Mouse (Mus musculus) spleen, adult 2 months (tissue): Measurements from ENCODE around the gene Ghsr. TPM values are rescaled to one million over a fixed set of nuclear protein-coding genes. Genes with fewer than 3 reads are reported as not detected.

ENCODE experiments used
- DNase-seq, 2 experiments: peaks; one replicate each; pipeline versions ENCODE4 v3.0.0 to v3.0.0-alpha.2; 2012 to 2021; ENCODE audit warnings: low spot score in 2 of 2, low read depth in 1 of 2
- H3K27ac ChIP-seq: fragments of 200-500 bp; 2 replicates; pipeline ENCODE4 v1.5.1; 2012; ENCODE audit warnings: low read length, inconsistent platforms; ENCODE audit not compliant: insufficient read depth
- H3K27me3 ChIP-seq: fragments of 200-500 bp; 2 replicates; pipeline ENCODE4 v1.6.1; 2012; ENCODE audit warnings: mild to moderate bottlenecking, moderate library complexity, low read length, inconsistent platforms; ENCODE audit not compliant: control insufficient read depth, insufficient read depth
- H3K36me3 ChIP-seq: fragments of 200-500 bp; 2 replicates; pipeline ENCODE4 v1.6.1; 2012; ENCODE audit warnings: mild to moderate bottlenecking, low read length, inconsistent platforms; ENCODE audit not compliant: control insufficient read depth, insufficient read depth
- H3K4me1 ChIP-seq: fragments of 200-500 bp; 2 replicates; pipeline ENCODE4 v1.6.1; 2011; ENCODE audit warnings: inconsistent platforms; ENCODE audit not compliant: control insufficient read depth, insufficient read depth, insufficient read length
- H3K4me3 ChIP-seq: fragments of 200-500 bp; 2 replicates; pipeline ENCODE4 v1.5.1; 2011; ENCODE audit warnings: mild to moderate bottlenecking, inconsistent platforms; ENCODE audit not compliant: insufficient read depth, insufficient read length; ENCODE audit errors: extremely low read depth
- CTCF ChIP-seq: fragments of 200-500 bp; IDR thresholded peaks from 2 replicates; pipeline ENCODE4 v1.5.1; 2011; ENCODE audit warnings: mild to moderate bottlenecking, inconsistent platforms; ENCODE audit not compliant: insufficient read depth, insufficient read length, insufficient replicate concordance; ENCODE audit errors: extremely low read depth
- POLR2A ChIP-seq: fragments of 200-500 bp; IDR thresholded peaks from 2 replicates; pipeline ENCODE4 v1.6.1; 2011; ENCODE audit warnings: low read depth, low read length, inconsistent platforms
- WGBS: fragments of 180-500 bp; shearing (Covaris S2); methylation state at CpG from one replicate; pipeline ENCODE4 v1.1.7; 2018; 5-methylcytosine and 5-hydroxymethylcytosine counted together
- polyA plus RNA-seq: library from polyadenylated mRNA; depleted of rRNA; stranded (reverse); fragments of >200 nt; gene quantifications from 2 replicates; pipeline ENCODE4 v1.2.3, GENCODE M21; 2012; rRNA removed

Gene Ghsr
- not detected in 2 replicates for polyA plus RNA-seq

GRCm38 (mm10) chr3:27371276-27371621, at the start of gene Ghsr:
Gene Ghsr (plus strand): TSS chr3:27371351.
- DNase-seq, result no peak
- Histone ChIP-seq H3K4me3 (no peak within 1 kb of the TSS), H3K27me3 (peaks cover 6% of the 10 kb centered on the region), H3K27ac (no peak within 1 kb of the TSS), H3K4me1 (no peaks in the 10 kb centered on the region; the same call in 1 of the 2 replicates), H3K36me3 (no peaks in the 10 kb centered on the region)
- TF ChIP-seq CTCF (no peak), POLR2A (no peak)
- 5% methylated on average over 19 of the region's 19 CpGs for WGBS

- H3K36me3 ChIP-seq, result no peaks in the 10 kb centered on the region
- TF ChIP-seq CTCF, result no peak
- TF ChIP-seq POLR2A, result no peak
- no peak overlapping the region for H3K4me3 ChIP-seq
- no peak overlapping the region for H3K27ac ChIP-seq
- H3K27me3 ChIP-seq, result no peaks in the 10 kb centered on the region
- H3K4me1 ChIP-seq, result peaks cover 4% of the 10 kb centered on the region; the same call in 1 of the 2 replicates
- no peak for DNase-seq
- 62% methylated on average over 9 of the region's 9 CpGs for WGBS
Measured at GRCm38 (mm10) chr3:27322591-27322990, 48.6 kb upstream of the Ghsr start.

- no peak for TF ChIP-seq CTCF
- TF ChIP-seq POLR2A, result no peak
- DNase-seq, result no peak
- H3K4me3 ChIP-seq, result no peak overlapping the region
- peaks cover 2% of the 10 kb centered on the region; the same call in 1 of the 2 replicates for H3K4me1 ChIP-seq
- H3K36me3 ChIP-seq, result no peaks in the 10 kb centered on the region
- H3K27ac ChIP-seq, result no peak overlapping the region
- 90% methylated on average over 5 of the region's 5 CpGs for WGBS
- no peaks in the 10 kb centered on the region for H3K27me3 ChIP-seq
Measured at GRCm38 (mm10) chr3:27323551-27323950, 47.6 kb upstream of the Ghsr start.

GRCm38 (mm10) chr3:27326633-27327191, 44.4 kb upstream of the Ghsr start:
- Histone ChIP-seq H3K27ac (no peak overlapping the region), H3K36me3 (no peaks in the 10 kb centered on the region), H3K4me1 (peaks cover 2% of the 10 kb centered on the region; the same call in 1 of the 2 replicates), H3K27me3 (no peaks in the 10 kb centered on the region), H3K4me3 (no peak overlapping the region)
- no peak for DNase-seq
- 79% methylated on average over 4 of the region's 4 CpGs for WGBS
- TF ChIP-seq CTCF (no peak), POLR2A (no peak)

GRCm38 (mm10) chr3:27330706-27331105, 40.4 kb upstream of the Ghsr start:
- Histone ChIP-seq H3K27ac (no peak overlapping the region), H3K27me3 (no peaks in the 10 kb centered on the region), H3K4me1 (peaks cover 2% of the 10 kb centered on the region; the same call in 1 of the 2 replicates), H3K4me3 (no peak overlapping the region), H3K36me3 (peaks cover 4% of the 10 kb centered on the region)
- no peak for DNase-seq
- TF ChIP-seq POLR2A (no peak), CTCF (no peak)
- 14% methylated on average over 5 of the region's 5 CpGs for WGBS

- Histone ChIP-seq H3K27me3 (no peaks in the 10 kb centered on the region), H3K4me3 (no peak overlapping the region), H3K27ac (no peak overlapping the region), H3K36me3 (peaks cover 4% of the 10 kb centered on the region), H3K4me1 (no peaks in the 10 kb centered on the region)
- DNase-seq, result no peak
- TF ChIP-seq POLR2A, result no peak
- TF ChIP-seq CTCF, result no peak
- WGBS, result 30% methylated on average over 6 of the region's 6 CpGs
Measured at GRCm38 (mm10) chr3:27338437-27338836, 32.7 kb upstream of the Ghsr start.

GRCm38 (mm10) chr3:27338887-27339286, 32.3 kb upstream of the Ghsr start:
- Histone ChIP-seq H3K27ac (no peak overlapping the region), H3K36me3 (peaks cover 4% of the 10 kb centered on the region), H3K4me1 (no peaks in the 10 kb centered on the region), H3K27me3 (no peaks in the 10 kb centered on the region), H3K4me3 (no peak overlapping the region)
- DNase-seq, result no peak
- 83% methylated on average over 3 of the region's 3 CpGs for WGBS
- TF ChIP-seq POLR2A, result no peak
- TF ChIP-seq CTCF, result no peak
